Mouse (Mus musculus): ENCODE data around the gene Gldn. TPM values are rescaled to one million over a fixed set of nuclear protein-coding genes. Genes with fewer than 3 reads are reported as not detected.

Gene Gldn
- total RNA-seq, 2 experiments from 2014 or later = 3.3 to 4.2 TPM

Other genes starting within 250 kb of the Gldn start
- gene Tnfaip8l3, start 218.1 kb upstream of the Gldn start, total RNA-seq (2021) = under 1 TPM; 0.07 to 0.21 TPM
- not detected for gene Cyp19a1, start 18.4 kb upstream of the Gldn start, total RNA-seq (2021)
- gene Dmxl2, start 215.1 kb downstream of the Gldn start, total RNA-seq (2021) = 1 to 10 TPM; 5.5 to 7.0 TPM

Data from gastrocnemius, postnatal 10 days (tissue).